Mouse (Mus musculus): ENCODE measurements around the gene Prkn.

Gene Prkn

GRCm38 (mm10) chr17:11663437-11663836, 823.3 kb downstream of the Prkn start:
- peak; percentile 2 for DNase-seq

DNA sequence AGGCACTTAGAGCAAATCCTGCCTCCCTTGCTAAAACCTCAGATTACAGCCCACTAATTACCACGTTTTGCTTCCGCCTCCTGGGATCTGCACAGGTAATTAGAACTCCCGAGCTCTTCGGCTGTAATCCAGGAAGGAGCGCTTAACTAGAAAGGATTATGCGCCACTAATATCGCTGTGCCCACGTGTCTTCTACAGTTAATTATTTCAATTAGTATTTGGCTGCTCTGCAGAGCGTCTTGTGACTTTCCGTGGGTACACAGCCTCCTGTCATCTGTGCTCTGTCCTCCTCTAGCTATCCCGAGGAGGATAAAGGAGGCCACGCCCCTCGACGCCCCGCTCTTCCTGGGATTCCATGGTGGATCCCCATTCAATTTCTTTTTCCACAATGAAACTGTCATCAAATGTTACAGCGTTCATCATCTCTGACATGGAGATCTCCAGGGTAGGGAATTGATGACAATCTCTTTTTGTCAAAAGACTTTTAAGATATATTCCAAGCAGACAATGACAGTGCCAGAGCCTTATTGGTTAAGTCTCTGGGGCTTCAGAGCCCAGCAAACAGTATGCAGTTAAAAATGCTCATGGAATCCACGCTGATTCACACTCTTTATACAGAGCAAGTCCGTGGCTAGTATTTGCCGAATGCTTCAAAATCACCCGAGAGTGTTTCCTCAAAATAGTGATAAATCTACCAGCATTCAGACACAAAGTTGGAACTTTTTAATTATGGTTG, 824.6 kb downstream of the Prkn start:
- no peak for DNase-seq

DNA sequence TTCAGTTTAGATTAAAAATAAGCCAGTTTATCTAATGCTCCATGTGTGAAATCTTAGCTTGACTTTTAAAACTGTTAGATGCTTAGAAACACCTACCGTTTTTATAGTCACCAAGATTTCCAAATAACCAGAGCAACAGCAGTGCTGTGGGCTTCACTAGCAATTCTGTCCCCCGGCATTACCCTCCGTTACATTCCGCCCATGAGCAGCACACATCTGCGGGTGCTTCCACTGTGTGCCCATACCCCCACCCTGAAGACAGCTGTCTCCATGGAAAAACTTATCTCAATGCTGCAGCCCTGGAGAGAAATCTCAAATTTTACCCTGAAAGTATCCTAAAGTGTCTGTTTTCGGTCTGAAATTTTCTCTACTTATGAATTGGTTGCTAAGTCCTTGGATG, 839.5 kb downstream of the Prkn start:
- no peak for DNase-seq

GRCm38 (mm10) chr17:11680456-11680855, 840.3 kb downstream of the Prkn start:
- DNase-seq, result no peak

DNA sequence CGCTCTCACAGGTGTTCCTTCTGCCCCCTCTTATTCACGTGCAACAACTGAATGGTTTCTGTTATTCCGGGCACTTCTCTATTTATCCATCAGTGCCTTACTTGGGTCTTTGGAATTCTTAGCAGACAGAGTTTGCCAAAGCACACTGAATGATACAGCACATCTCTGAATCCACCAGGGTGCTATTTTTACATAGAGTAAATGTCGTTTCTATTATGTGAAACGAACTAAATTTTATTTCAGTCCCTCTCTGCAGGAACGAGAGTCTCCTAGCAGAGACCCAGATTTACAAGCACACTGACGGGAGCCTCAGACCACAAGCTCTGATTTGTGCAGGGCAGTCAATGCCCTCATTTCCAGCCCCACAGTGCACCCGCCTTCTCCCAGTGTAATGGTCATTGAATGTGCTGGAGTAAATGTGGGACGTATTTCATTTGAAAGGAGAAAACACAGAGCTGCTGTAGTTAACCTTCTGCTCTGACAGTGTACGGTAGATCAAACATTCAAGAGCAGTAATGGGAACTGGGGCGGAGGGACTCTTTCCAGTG, 841.7 kb downstream of the Prkn start:
- no peak for DNase-seq

DNA sequence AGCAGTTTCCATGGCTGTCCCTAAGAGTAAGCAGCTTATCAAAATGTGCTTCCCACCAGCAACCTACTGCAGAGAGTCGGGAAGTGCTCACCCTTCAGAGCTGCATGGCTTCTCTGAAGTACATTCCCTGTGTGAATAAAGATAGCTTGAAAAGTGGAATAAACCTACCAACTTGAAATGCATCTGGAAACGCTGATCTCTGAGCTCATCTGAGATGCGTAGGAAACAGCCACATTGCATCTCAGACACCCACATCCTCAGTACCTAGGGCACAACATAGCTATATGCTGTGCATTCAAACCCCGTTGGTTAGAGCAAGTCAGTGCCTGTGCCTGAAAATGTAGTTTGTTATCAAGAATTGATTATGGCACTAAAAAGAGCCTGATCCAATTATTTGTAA, 864.8 kb downstream of the Prkn start:
- DNase-seq, result no peak

GRCm38 (mm10) chr17:11705761-11706160, 865.6 kb downstream of the Prkn start:
- DNase-seq, result no peak

GRCm38 (mm10) chr17:11712066-11712465, 871.9 kb downstream of the Prkn start:
- DNase-seq, result peak; percentile 73

- DNase-seq, result no peak
Observed at GRCm38 (mm10) chr17:11719801-11720200, 879.6 kb downstream of the Prkn start.

- DNase-seq, result no peak
Observed at GRCm38 (mm10) chr17:11721906-11722305, 881.7 kb downstream of the Prkn start.

- DNase-seq, result no peak
Observed at GRCm38 (mm10) chr17:11722478-11722877, 882.3 kb downstream of the Prkn start.

DNA sequence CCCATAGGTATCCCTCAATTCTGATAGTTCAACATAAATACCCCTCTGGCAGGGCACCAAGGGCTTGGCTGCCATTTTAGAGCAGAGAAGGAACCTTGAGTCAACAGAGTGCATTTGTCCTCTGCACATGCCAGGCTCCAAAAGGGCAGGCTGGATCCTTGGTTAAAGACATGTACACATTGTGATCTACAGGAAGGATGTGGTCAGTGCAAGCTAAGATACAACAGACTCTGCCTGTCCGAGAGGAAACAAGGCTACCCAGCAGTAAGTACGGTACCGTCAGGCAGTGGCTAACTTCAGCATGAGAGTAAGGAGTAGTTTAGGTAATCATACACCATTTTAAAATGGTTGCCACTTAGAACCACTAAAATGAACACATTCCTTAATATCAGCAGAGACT, 884.0 kb downstream of the Prkn start:
- no peak for DNase-seq

DNA sequence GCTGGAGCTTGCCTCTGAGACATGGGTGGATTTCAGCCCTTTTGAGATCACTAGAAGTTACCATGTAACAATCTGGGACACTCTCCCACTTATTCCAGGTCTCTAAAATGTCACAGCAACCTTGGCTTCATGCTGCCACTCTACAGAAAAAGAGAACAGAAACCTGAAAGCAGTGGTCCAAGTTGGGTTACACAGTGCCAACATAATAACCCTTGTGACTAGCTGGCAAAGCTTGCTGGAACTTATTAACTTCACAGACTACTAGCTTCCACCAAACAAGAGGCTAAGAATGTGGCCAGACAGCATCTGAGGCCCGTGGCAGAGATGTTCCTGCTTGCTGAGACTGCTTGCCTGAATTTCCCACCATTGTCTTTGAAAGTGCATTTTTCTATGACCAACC, 886.9 kb downstream of the Prkn start:
- no peak for DNase-seq

DNA sequence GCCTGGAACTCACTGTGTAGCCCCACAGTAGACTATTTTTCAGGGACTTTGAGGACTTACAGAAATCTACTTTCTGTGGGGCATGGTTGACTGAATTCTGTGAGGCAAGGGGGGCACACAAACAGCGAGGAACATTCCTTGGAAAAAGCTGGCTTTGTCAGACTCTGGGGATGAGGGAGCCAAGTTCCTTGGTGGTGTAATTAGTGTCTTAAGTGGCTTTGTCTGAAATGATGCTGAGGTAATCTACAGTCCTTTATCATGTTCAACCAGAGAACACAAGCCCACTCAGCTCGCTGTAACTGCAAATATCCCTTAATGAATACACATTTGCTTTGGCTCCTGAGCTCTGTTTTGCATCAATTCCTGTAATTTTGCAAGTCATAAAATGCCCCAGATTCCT, 888.1 kb downstream of the Prkn start:
- DNase-seq, result no peak

GRCm38 (mm10) chr17:11730656-11731594, 890.7 kb downstream of the Prkn start:
- DNase-seq, result no peak

- DNase-seq, result peak; percentile 43
Observed at GRCm38 (mm10) chr17:11735158-11735877, 895.1 kb downstream of the Prkn start.

DNA sequence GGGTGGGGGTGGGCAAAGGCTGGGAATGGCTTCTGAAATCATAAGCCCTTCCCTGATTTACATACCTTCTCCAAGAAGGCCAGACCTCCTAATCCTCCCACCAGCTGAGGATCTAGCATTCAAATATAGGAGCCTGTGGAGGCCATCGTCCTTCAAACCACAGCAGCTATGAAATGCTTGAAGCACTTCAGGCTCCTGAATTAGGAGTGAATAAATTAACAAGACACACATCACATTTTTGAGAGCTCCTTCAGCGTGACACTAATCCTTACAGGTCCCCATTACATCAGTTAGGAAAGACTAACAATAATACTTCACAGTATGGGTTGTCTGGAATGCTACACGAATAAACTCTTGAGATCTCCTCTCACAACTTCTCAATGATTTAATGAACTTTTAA, 896.3 kb downstream of the Prkn start:
- DNase-seq, result no peak

DNA sequence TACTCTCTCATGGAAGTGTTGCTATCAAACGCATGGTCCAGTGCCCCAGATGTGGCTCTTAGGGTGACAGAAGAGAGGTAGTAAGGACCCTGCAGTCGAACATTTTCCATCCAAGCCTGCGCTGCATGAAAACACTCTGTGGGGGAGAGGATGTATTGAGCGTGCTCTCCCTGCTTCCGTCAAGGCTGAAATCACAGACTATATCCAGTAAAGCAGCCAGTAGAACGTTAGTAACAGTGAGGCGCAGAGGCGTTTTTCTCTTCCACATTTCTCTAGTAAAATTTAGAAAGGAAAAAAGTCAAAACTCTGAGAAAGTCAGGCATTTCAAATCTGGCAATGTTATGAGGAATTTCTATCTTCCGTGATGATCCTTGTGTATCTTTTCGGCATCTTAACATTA, 897.7 kb downstream of the Prkn start:
- no peak for DNase-seq

DNA sequence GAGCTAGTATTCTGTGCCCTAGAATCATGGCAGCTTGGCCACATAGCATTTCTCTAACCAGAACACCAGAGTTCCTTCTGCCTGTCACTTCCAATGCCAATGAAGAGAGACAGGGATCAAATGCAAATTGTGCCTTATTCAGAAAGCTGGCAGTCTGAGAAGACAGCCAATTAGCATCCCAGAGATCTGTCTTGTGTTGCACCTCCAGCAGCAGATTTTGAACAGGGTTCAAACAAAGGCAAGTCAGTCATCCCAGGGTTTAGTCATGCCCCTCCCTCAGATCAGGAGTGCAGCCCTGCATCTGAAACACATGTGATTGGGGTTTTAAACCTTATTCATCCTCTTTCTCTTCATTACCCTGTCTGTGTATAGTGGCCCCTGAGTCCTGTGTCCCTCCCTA, 900.5 kb downstream of the Prkn start:
- DNase-seq, result no peak

DNA sequence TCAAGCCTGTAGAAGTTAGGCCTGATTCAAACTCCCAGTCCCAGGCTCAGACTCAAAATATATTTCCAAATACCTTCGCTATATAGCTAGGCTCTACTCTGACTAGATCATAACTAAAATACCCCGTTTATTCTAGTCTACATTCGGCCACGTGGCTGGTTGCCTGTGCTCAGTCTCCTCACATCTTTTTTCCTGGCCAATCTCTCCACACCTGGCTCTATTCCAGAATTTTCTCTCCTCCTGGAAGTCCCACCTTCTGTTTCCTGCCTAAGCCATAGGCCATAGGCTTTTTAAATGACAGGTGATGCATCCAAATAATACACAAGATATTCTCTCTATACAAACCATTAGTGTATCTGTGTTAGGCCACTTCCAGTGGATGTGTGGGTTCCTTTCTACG, 901.0 kb downstream of the Prkn start:
- DNase-seq, result no peak

GRCm38 (mm10) chr17:11751251-11751650, 911.1 kb downstream of the Prkn start:
- no peak for DNase-seq

- DNase-seq, result no peak
Observed at GRCm38 (mm10) chr17:11752686-11753085, 912.5 kb downstream of the Prkn start.

DNA sequence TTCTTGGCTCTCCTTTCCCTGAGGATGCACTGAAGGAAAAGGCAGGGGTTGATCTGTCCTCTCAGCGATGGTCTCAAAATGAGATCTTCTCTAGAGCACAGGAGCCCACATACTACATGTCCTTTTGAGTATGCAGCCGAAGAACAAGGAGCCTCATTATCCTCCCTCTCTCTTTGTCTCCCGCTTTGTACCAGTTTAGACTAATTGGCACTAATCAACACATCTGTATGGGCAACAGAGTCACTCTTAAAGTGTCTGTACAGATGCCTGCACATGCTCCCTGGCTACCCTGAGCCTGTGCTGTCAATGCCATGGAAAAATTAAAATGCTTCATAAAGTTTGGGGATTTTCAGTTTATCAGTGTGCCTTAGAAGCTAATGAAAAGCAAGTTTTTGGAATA, 924.9 kb downstream of the Prkn start:
- DNase-seq, result no peak
